Mouse (Mus musculus): ENCODE measurements around the gene Krr1.

- TF ChIP-seq CTCF (IDR thresholded peaks at IDR 0.05; ENCODE audit: control insufficient read depth, insufficient read depth, low read length) (no peak), POLR2A (IDR thresholded peaks at IDR 0.05; ENCODE audit: borderline replicate concordance, control insufficient read depth, low read depth, low read length) (no peak)
Observed at GRCm38 (mm10) chr10:111997671-111998070, 25.2 kb downstream of the Krr1 start.

Data from bone marrow, adult 2 months (tissue).